Mouse (Mus musculus) heart, adult 2 months (tissue): ENCODE data around the gene Lrrn4cl.

Experiments
- CTCF ChIP-seq: fragments of 200-600 bp; IDR thresholded peaks from 2 replicates; pipeline ENCODE4 v1.8.1; 2022; ENCODE audit warnings: antibody characterized with exemption, mild to moderate bottlenecking, moderate library complexity
- POLR2A ChIP-seq: fragments of 200-500 bp; IDR thresholded peaks from 2 replicates; pipeline ENCODE4 v1.6.1; 2011; ENCODE audit warnings: mild to moderate bottlenecking, low read depth, low read length, control low read depth; ENCODE audit not compliant: insufficient read depth

- TF ChIP-seq POLR2A = no peak
- TF ChIP-seq CTCF = no peak
Measured at GRCm38 (mm10) chr19:8803204-8803780, 47.3 kb upstream of the Lrrn4cl start.
